Mouse (Mus musculus): ENCODE results near the gene Arl13a. TPM values are rescaled to one million over a fixed set of nuclear protein-coding genes. Genes with fewer than 3 reads are reported as not detected.

Gene Arl13a
- polyA plus RNA-seq, 3 experiments from 2014 or later: 0.19 TPM; not detected in 2

Other genes starting within 250 kb of the Arl13a start
- 1 to 10 TPM in 1 of 3 experiments, under 1 TPM in 1, not detected in 1; 0.85 to 1.6 TPM for gene Sytl4, start 205.7 kb upstream of the Arl13a start, polyA plus RNA-seq (2017; shearing (Covaris generic))
- gene Cstf2, start 128.3 kb upstream of the Arl13a start, polyA plus RNA-seq (2017; shearing (Covaris generic)): 10 to 100 TPM; 27.1 to 42.3 (median 27.3) TPM
- 1 to 10 TPM in 1 of 3 experiments, under 1 TPM in 1, not detected in 1; 0.83 to 1.3 TPM for gene Xkrx, start 25.4 kb upstream of the Arl13a start, polyA plus RNA-seq (2017; shearing (Covaris generic))
- under 1 TPM in 2 of 3 experiments, not detected in 1; 0.67 to 0.82 TPM for gene Nox1, start 34.5 kb downstream of the Arl13a start, polyA plus RNA-seq (2017; shearing (Covaris generic))
- gene Trmt2b, start 89.5 kb downstream of the Arl13a start, polyA plus RNA-seq (2017; shearing (Covaris generic)): 10 to 100 TPM; 19.9 to 24.3 (median 22.8) TPM
- not detected for gene Tmem35a, start 107.7 kb downstream of the Arl13a start, polyA plus RNA-seq (2017; shearing (Covaris generic))
- 10 to 100 TPM in 1 of 3 experiments, 1 to 10 TPM in 2; 1.8 to 14.2 (median 2.6) TPM for gene Cenpi, start 120.6 kb downstream of the Arl13a start, polyA plus RNA-seq (2017; shearing (Covaris generic))
- gene Drp2, start 217.1 kb downstream of the Arl13a start, polyA plus RNA-seq (2017; shearing (Covaris generic)): under 1 TPM in 1 of 3 experiments, not detected in 2; 0.16 TPM